Mouse (Mus musculus) kidney, embryonic 16.5 days (tissue): ENCODE data around the gene Hnrnpr. TPM values are rescaled to one million over a fixed set of nuclear protein-coding genes. Genes with fewer than 3 reads are reported as not detected.
A peak's percentile ranks its signal among the peaks of the same experiment; 100 is the strongest.

Experiments used
- ATAC-seq: fragments of 200-750 bp; cut with Nextera tagmentation; 2 replicates; pipeline ENCODE4 v1.8.0; 2017; ENCODE audit warnings: moderate TSS enrichment; ENCODE audit not compliant: low FRiP score, low TSS enrichment
- H3K27ac ChIP-seq: fragments of 300-500 bp; sonication (generic); 2 replicates; pipeline ENCODE4 v1.5.1; 2014; ENCODE audit warnings: low read length
- H3K27me3 ChIP-seq: fragments of 300-500 bp; sonication (generic); 2 replicates; pipeline ENCODE4 v1.6.1; 2014; ENCODE audit warnings: low read length, control low read depth, mixed read lengths; ENCODE audit not compliant: insufficient read depth
- H3K36me3 ChIP-seq: fragments of 300-500 bp; sonication (generic); 2 replicates; pipeline ENCODE4 v1.6.1; 2014; ENCODE audit warnings: low read length, control low read depth, mixed read lengths; ENCODE audit not compliant: insufficient read depth
- H3K4me1 ChIP-seq: fragments of 300-500 bp; sonication (generic); 2 replicates; pipeline ENCODE4 v1.6.1; 2014; ENCODE audit warnings: low read length, control low read depth, mixed read lengths; ENCODE audit not compliant: insufficient read depth
- H3K4me2 ChIP-seq: fragments of 300-500 bp; sonication (generic); replicated peaks from 2 replicates; pipeline ENCODE4 v1.6.1; 2014; ENCODE audit warnings: low read depth, low read length
- H3K4me3 ChIP-seq: fragments of 300-500 bp; sonication (generic); 2 replicates; pipeline ENCODE4 v1.5.1; 2014; ENCODE audit warnings: mild to moderate bottlenecking, low read length
- H3K9ac ChIP-seq: fragments of 300-500 bp; sonication (generic); replicated peaks from 2 replicates; pipeline ENCODE4 v1.6.1; 2014; ENCODE audit warnings: low read length
- H3K9me3 ChIP-seq: fragments of 300-500 bp; sonication (generic); 2 replicates; pipeline ENCODE4 v1.6.1; 2016; ENCODE audit warnings: low read length, control low read depth
- WGBS: fragments of 180-500 bp; shearing (Covaris S2); extraction: QIAGEN DNeasy Blood & Tissue Kit; methylation state at CpG from one replicate; pipeline ENCODE4 v1.1.7; 2014; 5-methylcytosine and 5-hydroxymethylcytosine counted together
- polyA plus RNA-seq: library from polyadenylated mRNA; unstranded; fragments of >200 nt; fragmentation: Nextera tagmentation; extraction: Ambion mirVana; gene quantifications from 2 replicates; pipeline ENCODE4 v1.2.1, GENCODE M21; 2015

Gene Hnrnpr
- polyA plus RNA-seq, 1 experiment from 2014 or later = 181 TPM

- H3K4me1 ChIP-seq = no peaks in the 10 kb centered on the region
- H3K27ac ChIP-seq = no peak overlapping the region
- no peak overlapping the region for H3K4me3 ChIP-seq
- H3K9me3 ChIP-seq = no peaks in the 10 kb centered on the region
- no peaks in the 10 kb centered on the region for H3K27me3 ChIP-seq
- H3K9ac ChIP-seq = no peak overlapping the region
- no peak for ATAC-seq
- H3K4me2 ChIP-seq = no peak overlapping the region
- H3K36me3 ChIP-seq = peaks cover 55% of the 10 kb centered on the region
These were observed 17.4 kb downstream of the Hnrnpr start for GRCm38 (mm10) chr4:136328115-136328514.

GRCm38 (mm10) chr4:136331709-136332108 is 21.0 kb downstream of the Hnrnpr start:
- no peaks in the 10 kb centered on the region for H3K4me1 ChIP-seq
- no peak for ATAC-seq
- H3K4me3 ChIP-seq = no peak overlapping the region
- peaks cover 53% of the 10 kb centered on the region for H3K36me3 ChIP-seq
- H3K27me3 ChIP-seq = no peaks in the 10 kb centered on the region
- no peak overlapping the region for H3K4me2 ChIP-seq
- no peaks in the 10 kb centered on the region for H3K9me3 ChIP-seq
- no peak overlapping the region for H3K27ac ChIP-seq
- WGBS = 95% methylated on average over 3 of the region's 3 CpGs
- H3K9ac ChIP-seq = no peak overlapping the region

- no peaks in the 10 kb centered on the region for H3K27me3 ChIP-seq
- no peak overlapping the region for H3K4me2 ChIP-seq
- H3K27ac ChIP-seq = no peak overlapping the region
- H3K9me3 ChIP-seq = no peaks in the 10 kb centered on the region
- H3K4me1 ChIP-seq = no peaks in the 10 kb centered on the region
- no peak overlapping the region for H3K4me3 ChIP-seq
- H3K9ac ChIP-seq = no peak overlapping the region
- peaks cover 46% of the 10 kb centered on the region for H3K36me3 ChIP-seq
- WGBS = 87% methylated on average over 3 of the region's 3 CpGs
- no peak for ATAC-seq
These were observed 22.4 kb downstream of the Hnrnpr start for GRCm38 (mm10) chr4:136333191-136333590.

GRCm38 (mm10) chr4:136335065-136335464 is 24.3 kb downstream of the Hnrnpr start:
- Histone ChIP-seq H3K36me3 (peaks cover 47% of the 10 kb centered on the region), H3K9me3 (no peaks in the 10 kb centered on the region), H3K27me3 (no peaks in the 10 kb centered on the region), H3K27ac (no peak overlapping the region), H3K9ac (no peak overlapping the region), H3K4me2 (no peak overlapping the region), H3K4me1 (no peaks in the 10 kb centered on the region), H3K4me3 (no peak overlapping the region)
- ATAC-seq = no peak
- WGBS = 82% methylated on average over 2 of the region's 2 CpGs

- Histone ChIP-seq H3K36me3 (peaks cover 40% of the 10 kb centered on the region), H3K4me3 (no peak overlapping the region), H3K9ac (no peak overlapping the region), H3K4me2 (no peak overlapping the region), H3K27ac (no peak overlapping the region), H3K27me3 (no peaks in the 10 kb centered on the region), H3K9me3 (no peaks in the 10 kb centered on the region), H3K4me1 (no peaks in the 10 kb centered on the region)
- no peak for ATAC-seq
- WGBS = 57% methylated on average over 4 of the region's 4 CpGs
These were observed 26.4 kb downstream of the Hnrnpr start for GRCm38 (mm10) chr4:136337129-136337528.

- ATAC-seq = no peak
- peaks cover 56% of the 10 kb centered on the region for H3K36me3 ChIP-seq
These were observed 38.9 kb downstream of the Hnrnpr start for GRCm38 (mm10) chr4:136349616-136350015.

GRCm38 (mm10) chr4:136357026-136357425 is 46.3 kb downstream of the Hnrnpr start:
- Histone ChIP-seq H3K4me3 (no peak overlapping the region), H3K9me3 (no peaks in the 10 kb centered on the region), H3K4me2 (no peak overlapping the region), H3K4me1 (no peaks in the 10 kb centered on the region), H3K36me3 (peaks cover 65% of the 10 kb centered on the region), H3K27me3 (no peaks in the 10 kb centered on the region), H3K27ac (0 out of 2 replicates have a peak overlapping the region, but pooled peaks have one; percentile 10), H3K9ac (no peak overlapping the region)
- 54% methylated on average over 6 of the region's 6 CpGs for WGBS
- ATAC-seq = no peak

More at GRCm38 (mm10) chr4:136349616-136350015, 38.9 kb downstream of the Hnrnpr start:
- no peak overlapping the region for H3K4me2 ChIP-seq
- no peak overlapping the region for H3K4me3 ChIP-seq
- no peaks in the 10 kb centered on the region for H3K27me3 ChIP-seq
- no peak overlapping the region for H3K9ac ChIP-seq
- 94% methylated on average over 6 of the region's 6 CpGs for WGBS
- no peak overlapping the region for H3K27ac ChIP-seq
- H3K4me1 ChIP-seq = no peaks in the 10 kb centered on the region
- H3K9me3 ChIP-seq = no peaks in the 10 kb centered on the region

- no peak for ATAC-seq
- no peak overlapping the region for H3K9ac ChIP-seq
- 86% methylated on average over 4 of the region's 4 CpGs for WGBS
- no peaks in the 10 kb centered on the region for H3K9me3 ChIP-seq
- H3K4me2 ChIP-seq = no peak overlapping the region
- H3K27me3 ChIP-seq = no peaks in the 10 kb centered on the region
- H3K36me3 ChIP-seq = peaks cover 65% of the 10 kb centered on the region
- no peaks in the 10 kb centered on the region for H3K4me1 ChIP-seq
- 0 out of 2 replicates have a peak overlapping the region, but pooled peaks have one; percentile 10 for H3K27ac ChIP-seq
- no peak overlapping the region for H3K4me3 ChIP-seq
These were observed 46.7 kb downstream of the Hnrnpr start for GRCm38 (mm10) chr4:136357429-136357828.

GRCm38 (mm10) chr4:136367856-136368255 is 57.1 kb downstream of the Hnrnpr start:
- no peak overlapping the region for H3K4me2 ChIP-seq
- 61% methylated on average over 4 of the region's 4 CpGs for WGBS
- H3K4me1 ChIP-seq = peaks cover 10% of the 10 kb centered on the region; the same call in 1 of the 2 replicates
- H3K9me3 ChIP-seq = no peaks in the 10 kb centered on the region
- no peaks in the 10 kb centered on the region for H3K36me3 ChIP-seq
- H3K4me3 ChIP-seq = no peak overlapping the region
- no peak overlapping the region for H3K9ac ChIP-seq
- H3K27ac ChIP-seq = no peak overlapping the region
- no peaks in the 10 kb centered on the region for H3K27me3 ChIP-seq
- no peak for ATAC-seq

GRCm38 (mm10) chr4:136369727-136370126 is 59.0 kb downstream of the Hnrnpr start:
- no peak overlapping the region for H3K9ac ChIP-seq
- H3K4me3 ChIP-seq = no peak overlapping the region
- H3K9me3 ChIP-seq = no peaks in the 10 kb centered on the region
- no peak for ATAC-seq
- H3K4me1 ChIP-seq = peaks cover 10% of the 10 kb centered on the region; the same call in 1 of the 2 replicates
- no peak overlapping the region for H3K27ac ChIP-seq
- whole genome bisulfite sequencing = 3% methylated on average over 3 of the region's 3 CpGs
- no peaks in the 10 kb centered on the region for H3K36me3 ChIP-seq
- no peaks in the 10 kb centered on the region for H3K27me3 ChIP-seq
- H3K4me2 ChIP-seq = no peak overlapping the region
